Comparison of ENCODE assay signal across 10 mouse cellular contexts in genomic region chr4:154549497-154549896, GRCm38 (mm10).
DNase-seq lines count a peak whose midpoint lies in the region; ATAC-seq and TF ChIP-seq lines count a peak whose summit lies in the region.
"Had no signal": no experiment of that assay in that cellular context is flagged by ENCODE, and none has a peak within 500 bp of the region (broad histone marks: within the 10 kb centered on the region; RNA-seq: fewer than 3 reads in every experiment).

No protein-coding gene starts in this region.

- no peak for TF ChIP-seq CTCF in hindbrain, postnatal 0 days (IDR thresholded peaks at IDR 0.05; ENCODE audit: low read depth)

- no peaks in the 10 kb centered on the region; the same call in 1 of the 2 replicates for H3K4me1 ChIP-seq in liver, embryonic 15.5 days (replicated peaks)
- H3K4me1 ChIP-seq in liver, embryonic 11.5 days (replicated peaks; ENCODE audit: control insufficient read depth, insufficient read depth, low read length) = 0 out of 2 replicates have a peak, but pooled peaks cover 3% of the 10 kb centered on the region
- H3K4me1 ChIP-seq in forebrain, embryonic 13.5 days = peaks cover 98% of the 10 kb centered on the region
- H3K4me1 ChIP-seq in hindbrain, postnatal 0 days (ENCODE audit: insufficient read depth, low read length) = no peaks in the 10 kb centered on the region; the same call in 1 of the 2 replicates
- peaks cover 52% of the 10 kb centered on the region for H3K4me1 ChIP-seq in neural tube, embryonic 12.5 days

- peak overlapping the region; percentile 8; the same call in 1 of the 2 replicates for H3K4me2 ChIP-seq in liver, embryonic 15.5 days
- no peak overlapping the region for H3K4me2 ChIP-seq in liver, embryonic 11.5 days
- peak overlapping the region; percentile 53 for H3K4me2 ChIP-seq in forebrain, embryonic 13.5 days
- peak overlapping the region; percentile 49 for H3K4me2 ChIP-seq in hindbrain, postnatal 0 days (ENCODE audit: low read depth, low read length)
- H3K4me2 ChIP-seq in neural tube, embryonic 12.5 days (replicated peaks) = peak overlapping the region; percentile 44

- H3K9ac ChIP-seq in liver, embryonic 15.5 days = no peak overlapping the region
- H3K9ac ChIP-seq in liver, embryonic 11.5 days (ENCODE audit: low read depth, low read length) = no peak overlapping the region
- peak overlapping the region; percentile 61; the same call in 1 of the 2 replicates for H3K9ac ChIP-seq in forebrain, embryonic 13.5 days
- no peak overlapping the region for H3K9ac ChIP-seq in hindbrain, postnatal 0 days (replicated peaks; ENCODE audit: low read length)
- no peak overlapping the region for H3K9ac ChIP-seq in neural tube, embryonic 12.5 days

- 61% methylated on average over 11 of the region's 11 CpGs for WGBS in liver, embryonic 15.5 days (ENCODE audit: insufficient replicate concordance)
- WGBS in liver, embryonic 11.5 days = 79% methylated on average over 11 of the region's 11 CpGs
- WGBS in forebrain, embryonic 13.5 days = 13% methylated on average over 11 of the region's 11 CpGs
- WGBS in hindbrain, postnatal 0 days = 25% methylated on average over 11 of the region's 11 CpGs
- 25% methylated on average over 11 of the region's 11 CpGs for WGBS in neural tube, embryonic 12.5 days

- H3K4me3 ChIP-seq in liver, embryonic 15.5 days (replicated peaks) = no peak overlapping the region
- no peak overlapping the region for H3K4me3 ChIP-seq in liver, embryonic 11.5 days (ENCODE audit: low read depth, low read length)
- peak overlapping the region; percentile 20; the same call in 1 of the 2 replicates for H3K4me3 ChIP-seq in forebrain, embryonic 13.5 days
- peak overlapping the region; percentile 13; the same call in 1 of the 2 replicates for H3K4me3 ChIP-seq in hindbrain, postnatal 0 days (ENCODE audit: low read length)
- no peak overlapping the region for H3K4me3 ChIP-seq in neural tube, embryonic 12.5 days

- H3K27me3 ChIP-seq in liver, embryonic 15.5 days = peaks cover 23% of the 10 kb centered on the region
- no peaks in the 10 kb centered on the region; the same call in 1 of the 2 replicates for H3K27me3 ChIP-seq in liver, embryonic 11.5 days (replicated peaks; ENCODE audit: control insufficient read depth, insufficient read depth, low read length)
- 0 out of 2 replicates have a peak, but pooled peaks cover 6% of the 10 kb centered on the region for H3K27me3 ChIP-seq in forebrain, embryonic 13.5 days
- peaks cover 8% of the 10 kb centered on the region; the same call in 1 of the 2 replicates for H3K27me3 ChIP-seq in hindbrain, postnatal 0 days (ENCODE audit: insufficient read depth, low read length)
- peaks cover 35% of the 10 kb centered on the region for H3K27me3 ChIP-seq in neural tube, embryonic 12.5 days (replicated peaks)

- H3K9me3 ChIP-seq in liver, embryonic 15.5 days (replicated peaks) = no peaks in the 10 kb centered on the region
- no peaks in the 10 kb centered on the region for H3K9me3 ChIP-seq in liver, embryonic 11.5 days (ENCODE audit: control insufficient read depth, low read length)
- H3K9me3 ChIP-seq in forebrain, embryonic 13.5 days (replicated peaks) = no peaks in the 10 kb centered on the region
- no peaks in the 10 kb centered on the region for H3K9me3 ChIP-seq in hindbrain, postnatal 0 days (ENCODE audit: low read length)
- H3K9me3 ChIP-seq in neural tube, embryonic 12.5 days = no peaks in the 10 kb centered on the region

- ATAC-seq in liver, embryonic 15.5 days (ENCODE audit: insufficient read depth) = no peak
- ATAC-seq in liver, embryonic 11.5 days (replicated peaks; ENCODE audit: low FRiP score) = no peak
- ATAC-seq in forebrain, embryonic 13.5 days = peak; percentile 12
- ATAC-seq in hindbrain, postnatal 0 days = peak; percentile 62; the same call in 1 of the 2 replicates
- peak; percentile 52 for ATAC-seq in neural tube, embryonic 12.5 days (ENCODE audit: low FRiP score, low read depth)

- no peak overlapping the region for H3K27ac ChIP-seq in liver, embryonic 15.5 days (replicated peaks)
- H3K27ac ChIP-seq in liver, embryonic 11.5 days (ENCODE audit: low read depth, low read length) = no peak overlapping the region
- peak overlapping the region; percentile 95 for H3K27ac ChIP-seq in forebrain, embryonic 13.5 days
- H3K27ac ChIP-seq in hindbrain, postnatal 0 days = peak overlapping the region; percentile 80
- peak overlapping the region; percentile 32; the same call in 1 of the 2 replicates for H3K27ac ChIP-seq in neural tube, embryonic 12.5 days

- DNase-seq in liver, embryonic 11.5 days (ENCODE audit: low spot score) = no peak
- DNase-seq in hindbrain, postnatal 0 days (ENCODE audit: low spot score) = peak; percentile 55
- DNase-seq in gastrocnemius, postnatal 25 days = no peak
- DNase-seq in thymus, postnatal 36 days = no peak
- DNase-seq: adrenal gland, adult 2 months; cerebellum, adult 8-10 months had no signal

- no peaks in the 10 kb centered on the region for H3K36me3 ChIP-seq in liver, embryonic 15.5 days (replicated peaks)
- no peaks in the 10 kb centered on the region for H3K36me3 ChIP-seq in liver, embryonic 11.5 days (ENCODE audit: control insufficient read depth, insufficient read depth, low read length)
- H3K36me3 ChIP-seq in forebrain, embryonic 13.5 days (ENCODE audit: poor library complexity, severe bottlenecking) = no peaks in the 10 kb centered on the region
- H3K36me3 ChIP-seq in hindbrain, postnatal 0 days (ENCODE audit: insufficient read depth, low read length) = no peaks in the 10 kb centered on the region
- no peaks in the 10 kb centered on the region for H3K36me3 ChIP-seq in neural tube, embryonic 12.5 days
- H3K36me3 ChIP-seq: G1E had no signal

Comparison
In these comparisons a context has a peak if more than half of its experiments do, and no peak if none do; other contexts are left out.
1. ATAC-seq: peak in forebrain, embryonic 13.5 days (single experiment), hindbrain, postnatal 0 days (single experiment) and neural tube, embryonic 12.5 days (single experiment); none in liver, embryonic 15.5 days (single experiment) and liver, embryonic 11.5 days (single experiment).
2. H3K27ac ChIP-seq: peak in forebrain, embryonic 13.5 days (single experiment), hindbrain, postnatal 0 days (single experiment) and neural tube, embryonic 12.5 days (single experiment); none in liver, embryonic 15.5 days (single experiment) and liver, embryonic 11.5 days (single experiment).
3. H3K4me3 ChIP-seq: peak in forebrain, embryonic 13.5 days (single experiment) and hindbrain, postnatal 0 days (single experiment); none in liver, embryonic 15.5 days (single experiment), liver, embryonic 11.5 days (single experiment) and neural tube, embryonic 12.5 days (single experiment).